Mouse (Mus musculus) erythroblast, embryonic 14.5 days (primary cell): ENCODE measurements around the gene Trpm3. TPM values are rescaled to one million over a fixed set of nuclear protein-coding genes. Genes with fewer than 3 reads are reported as not detected.

Experiments
- H3K27me3 ChIP-seq: 2 replicates; pipeline ENCODE4 v1.6.1; 2012; ENCODE audit warnings: inconsistent platforms; ENCODE audit not compliant: control insufficient read depth
- H3K36me3 ChIP-seq: 2 replicates; pipeline ENCODE4 v1.6.1; 2012; ENCODE audit warnings: mild to moderate bottlenecking, inconsistent platforms; ENCODE audit not compliant: control insufficient read depth
- H3K4me1 ChIP-seq: 2 replicates; pipeline ENCODE4 v1.6.1; 2012; ENCODE audit warnings: inconsistent platforms; ENCODE audit not compliant: control insufficient read depth
- H3K4me3 ChIP-seq: replicated peaks from 2 replicates; pipeline ENCODE3; 2012; ENCODE audit warnings: moderate library complexity, mild to moderate bottlenecking, inconsistent platforms
- H3K9me3 ChIP-seq: 2 replicates; pipeline ENCODE4 v1.6.1; 2012; ENCODE audit warnings: low read length, inconsistent platforms, mixed read lengths; ENCODE audit not compliant: control insufficient read depth
- GATA1 ChIP-seq: IDR thresholded peaks from 2 replicates; pipeline ENCODE4 v1.6.1; 2012; ENCODE audit warnings: low read length, inconsistent platforms, mixed read lengths
- TAL1 ChIP-seq: IDR thresholded peaks from 3 replicates; pipeline ENCODE4 v1.6.1; 2012; ENCODE audit warnings: low read length, inconsistent platforms, mixed read lengths
- polyA plus RNA-seq: library from polyadenylated mRNA; stranded (reverse); fragments of >175 nt; gene quantifications from 2 replicates; pipeline ENCODE4 v1.2.3, GENCODE M21; 2012

Gene Trpm3
- polyA plus RNA-seq, 1 experiment: 0.02 TPM

DNA sequence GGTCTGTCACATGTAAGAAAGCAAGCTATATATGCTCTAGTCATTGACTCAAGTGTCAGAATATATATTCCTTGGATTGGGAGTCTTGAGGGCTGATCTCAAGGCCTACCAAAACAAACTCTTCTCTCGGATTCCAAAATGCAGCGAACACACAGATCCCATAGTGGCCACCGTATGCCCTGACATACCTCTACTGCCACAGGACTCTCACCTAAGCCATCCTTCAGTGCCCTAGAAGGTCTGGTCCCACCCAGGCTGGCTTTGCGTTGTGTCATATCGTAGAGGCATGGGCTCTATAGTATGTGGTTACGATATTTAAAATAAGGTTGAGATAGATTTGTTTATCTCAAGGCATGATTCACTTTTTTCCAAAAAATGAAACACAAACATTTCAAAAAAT, 763.5 kb downstream of the Trpm3 start:
- Histone ChIP-seq H3K27me3 (no peaks in the 10 kb centered on the region), H3K9me3 (no peaks in the 10 kb centered on the region; the same call in 1 of the 2 replicates), H3K4me3 (no peak overlapping the region), H3K36me3 (no peaks in the 10 kb centered on the region), H3K4me1 (no peaks in the 10 kb centered on the region)
- TF ChIP-seq TAL1: no peak
- TF ChIP-seq GATA1: no peak

DNA sequence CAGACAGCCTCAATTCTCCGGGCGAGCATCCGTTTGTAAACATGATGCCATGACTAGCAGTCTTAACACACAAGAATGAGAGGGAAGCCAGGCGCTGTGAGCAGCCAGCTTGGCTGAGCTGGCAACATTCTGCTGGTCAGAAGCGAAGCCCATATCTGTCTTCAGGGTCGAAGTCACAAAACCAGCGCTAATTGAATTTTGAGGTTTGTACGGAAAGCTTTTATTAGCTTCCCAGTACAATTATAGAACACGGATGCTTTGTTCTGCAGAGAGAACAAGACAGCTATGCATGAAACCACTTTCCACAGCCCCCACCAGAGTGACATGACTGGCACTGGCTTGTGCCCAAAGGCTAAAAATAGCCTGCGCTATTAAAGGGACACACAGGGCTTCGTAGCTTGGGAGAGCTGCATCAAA, 766.2 kb downstream of the Trpm3 start:
- no peaks in the 10 kb centered on the region; the same call in 1 of the 2 replicates for H3K9me3 ChIP-seq
- no peaks in the 10 kb centered on the region for H3K36me3 ChIP-seq
- TF ChIP-seq TAL1 (no peak), GATA1 (no peak)
- H3K4me3 ChIP-seq: no peak overlapping the region
- H3K4me1 ChIP-seq: no peaks in the 10 kb centered on the region
- H3K27me3 ChIP-seq: no peaks in the 10 kb centered on the region

DNA sequence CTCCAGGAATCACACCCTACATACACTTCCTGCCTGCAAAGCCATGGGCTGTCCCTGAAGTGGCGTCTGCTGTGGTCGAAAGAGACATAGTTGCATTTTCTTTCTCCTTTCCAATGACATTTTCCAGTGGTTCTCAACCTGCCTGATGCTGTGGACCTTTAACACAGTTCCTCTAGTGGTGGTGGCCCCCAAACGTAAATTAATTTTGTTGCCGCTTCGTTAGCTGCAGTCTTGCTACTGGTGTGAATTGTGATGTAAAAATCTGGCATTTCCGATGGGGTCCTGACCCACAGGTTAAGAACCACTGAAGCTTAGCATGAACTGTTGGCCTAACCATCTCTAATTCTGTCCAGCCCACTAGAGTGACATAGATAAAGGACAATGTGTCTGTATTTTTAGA, 771.8 kb downstream of the Trpm3 start:
- H3K9me3 ChIP-seq: no peaks in the 10 kb centered on the region
- H3K27me3 ChIP-seq: no peaks in the 10 kb centered on the region
- no peaks in the 10 kb centered on the region for H3K4me1 ChIP-seq
- H3K4me3 ChIP-seq: no peak overlapping the region
- no peaks in the 10 kb centered on the region for H3K36me3 ChIP-seq
- TF ChIP-seq GATA1 (no peak), TAL1 (no peak)

DNA sequence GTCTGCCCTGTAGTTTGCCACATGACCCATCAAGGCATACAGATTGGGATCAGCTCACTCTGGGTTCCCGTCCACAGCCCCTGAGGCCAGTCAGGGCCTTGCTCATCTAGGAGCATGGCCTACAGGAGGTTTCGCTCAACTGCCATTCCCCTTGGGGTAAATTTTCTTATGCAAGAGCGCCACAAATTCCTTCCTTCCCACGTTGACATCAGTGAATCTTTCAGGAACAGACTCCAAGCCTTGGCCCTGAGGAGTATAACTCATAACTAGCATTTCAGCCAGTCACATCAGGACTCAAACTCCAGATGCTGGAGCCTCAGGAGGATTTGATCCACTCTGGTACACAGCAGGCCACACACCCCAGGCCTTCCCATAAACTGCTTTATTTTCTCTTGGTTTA, 774.1 kb downstream of the Trpm3 start:
- TF ChIP-seq TAL1 (no peak), GATA1 (no peak)
- Histone ChIP-seq H3K36me3 (no peaks in the 10 kb centered on the region), H3K4me1 (no peaks in the 10 kb centered on the region), H3K4me3 (no peak overlapping the region), H3K27me3 (no peaks in the 10 kb centered on the region), H3K9me3 (no peaks in the 10 kb centered on the region)

GRCm38 (mm10) chr19:22915868-22916642, 777.2 kb downstream of the Trpm3 start:
- Histone ChIP-seq H3K36me3 (no peaks in the 10 kb centered on the region), H3K4me1 (no peaks in the 10 kb centered on the region), H3K9me3 (no peaks in the 10 kb centered on the region), H3K4me3 (no peak overlapping the region), H3K27me3 (no peaks in the 10 kb centered on the region)
- TF ChIP-seq GATA1 (no peak), TAL1 (no peak)

DNA sequence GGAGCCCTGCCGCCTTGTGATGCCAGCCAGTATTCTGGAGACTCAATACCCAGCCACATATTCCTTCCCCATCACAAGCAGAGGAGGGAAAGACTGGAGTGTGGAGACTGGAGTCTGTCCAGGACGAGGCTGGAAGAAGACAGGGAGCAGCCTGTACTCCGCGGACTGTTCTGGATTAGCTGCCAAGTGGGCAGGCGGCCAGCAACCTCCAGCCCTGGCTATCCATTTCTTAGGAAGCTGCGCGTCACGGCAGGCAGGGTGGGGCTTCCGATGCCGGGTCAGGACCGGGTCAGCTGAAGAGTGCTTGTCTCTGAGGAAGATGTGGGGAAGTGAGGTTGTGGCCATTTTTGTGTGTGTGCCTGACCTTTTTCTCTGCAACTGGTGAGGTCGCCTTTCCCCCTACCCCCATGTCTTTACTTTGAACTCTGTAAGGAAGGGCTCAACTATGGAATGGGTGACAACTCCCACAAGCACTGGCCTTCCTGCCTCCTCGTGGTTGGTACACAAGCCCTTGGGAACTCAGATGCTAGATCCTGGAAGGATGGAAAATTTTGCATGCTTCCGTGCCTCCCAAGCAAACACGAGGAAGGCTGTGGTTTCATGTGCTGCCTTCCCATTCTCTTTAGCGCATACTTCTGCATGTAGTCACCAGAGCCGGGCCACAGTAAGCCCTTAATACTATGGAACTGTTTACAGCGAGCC, 777.9 kb downstream of the Trpm3 start:
- Histone ChIP-seq H3K9me3 (no peaks in the 10 kb centered on the region), H3K4me1 (no peaks in the 10 kb centered on the region)
- TF ChIP-seq TAL1 (no peak), GATA1 (no peak)

DNA sequence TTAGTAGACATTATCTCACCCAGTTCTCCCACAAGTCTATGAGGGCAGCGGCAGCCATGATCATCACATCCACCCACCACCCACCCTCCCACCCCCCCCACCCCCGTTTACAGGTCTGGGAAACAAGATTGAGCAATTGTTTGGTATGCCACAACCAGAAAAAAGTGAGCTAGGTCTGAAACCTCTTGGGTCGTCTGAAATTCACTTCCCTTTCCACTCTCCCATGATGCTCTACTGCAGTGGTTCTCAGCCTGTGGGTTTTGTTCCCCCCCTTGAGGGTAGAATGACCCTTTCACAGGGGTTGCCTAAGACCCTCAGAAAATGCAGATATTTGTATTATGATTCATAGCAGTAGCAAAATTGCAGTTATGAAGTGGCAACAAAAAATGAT, 778.5 kb downstream of the Trpm3 start:
- no peaks in the 10 kb centered on the region for H3K27me3 ChIP-seq
- H3K4me3 ChIP-seq: no peak overlapping the region
- no peaks in the 10 kb centered on the region for H3K4me1 ChIP-seq
- no peak for TF ChIP-seq TAL1
- no peak for TF ChIP-seq GATA1
- H3K36me3 ChIP-seq: no peaks in the 10 kb centered on the region
- H3K9me3 ChIP-seq: no peaks in the 10 kb centered on the region

More for the DNA sequence above, 777.9 kb downstream of the Trpm3 start:
- no peaks in the 10 kb centered on the region for H3K36me3 ChIP-seq
- H3K27me3 ChIP-seq: no peaks in the 10 kb centered on the region
- no peak overlapping the region for H3K4me3 ChIP-seq

- Histone ChIP-seq H3K27me3 (no peaks in the 10 kb centered on the region), H3K36me3 (no peaks in the 10 kb centered on the region), H3K4me3 (no peak overlapping the region), H3K9me3 (no peaks in the 10 kb centered on the region), H3K4me1 (no peaks in the 10 kb centered on the region)
- TF ChIP-seq GATA1 (no peak), TAL1 (no peak)
Observed at GRCm38 (mm10) chr19:22920949-22921348, 782.1 kb downstream of the Trpm3 start.

GRCm38 (mm10) chr19:22922871-22923670, 784.2 kb downstream of the Trpm3 start:
- Histone ChIP-seq H3K27me3 (no peaks in the 10 kb centered on the region), H3K4me1 (no peaks in the 10 kb centered on the region), H3K9me3 (no peaks in the 10 kb centered on the region), H3K36me3 (no peaks in the 10 kb centered on the region), H3K4me3 (no peak overlapping the region)
- TF ChIP-seq GATA1 (no peak), TAL1 (no peak)
